Mouse (Mus musculus) embryonic stem cell, embryonic (primary cell): Measurements from ENCODE around the gene Casc4.

Experiments
- CTCF ChIA-PET, 4 experiments: fragments of 300-600 bp in 2 of 4; fragments of 350-600 bp in 2 of 4; sonication (Branson Sonifier 250); formaldehyde crosslinking; loops; one replicate each; lab custom pipeline; 2022; ENCODE audit warnings: inconsistent platforms in 2 of 4; lab: Charles Lee
- POLR2A ChIA-PET, 4 experiments: fragments of 300-600 bp in 2 of 4; fragments of 350-600 bp in 2 of 4; sonication (Branson Sonifier 250); formaldehyde crosslinking; loops; one replicate each; lab custom pipeline; 2022; ENCODE audit warnings: antibody characterized with exemption in 4 of 4, inconsistent platforms in 1 of 4; lab: Charles Lee

Casc4 gene

DNA sequence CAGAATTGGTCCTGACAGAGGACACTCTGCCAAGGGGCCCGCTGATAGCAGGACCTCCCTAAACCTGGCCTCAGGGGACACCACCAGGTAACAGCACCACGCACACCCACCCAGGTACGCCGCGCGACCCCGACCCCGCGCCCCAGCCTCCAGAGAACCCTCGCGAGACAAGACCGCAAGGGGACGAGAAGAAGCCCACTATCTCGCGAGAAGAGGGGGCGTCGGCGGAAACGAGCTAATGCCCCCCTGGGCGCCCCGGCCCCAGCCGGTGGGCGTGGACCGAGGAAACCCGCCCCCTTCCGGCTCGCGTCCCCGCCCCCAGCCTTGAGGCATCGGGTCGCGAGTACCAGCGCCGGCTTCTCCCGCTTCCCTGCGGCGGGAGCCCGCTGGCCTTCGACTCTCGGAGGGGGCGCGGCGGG, at the start of gene Casc4:
Gene Casc4 (plus strand): TSS at position 339 of the 419 bp plus-strand sequence.
- ChIA-PET CTCF (interaction anchor here in 2 of 4 experiments (0.5 to 1.2 kb wide), 3 partner anchors 33 to 647 kb away, joined by 3 to 4 read pairs (median 3); no protein-coding TSS in a partner anchor), POLR2A (interaction anchor here (0.6 to 4.2 kb wide), 68 partner anchors 8 to 726 kb away, joined by 3 to 32 read pairs (median 4); partner anchors contain the start of genes Frmd5 (in 3 of the 4), Ctdspl2 (in 2 of the 4), Mageb3 (in 2 of the 4) and Adal (in 1 of the 4))

DNA sequence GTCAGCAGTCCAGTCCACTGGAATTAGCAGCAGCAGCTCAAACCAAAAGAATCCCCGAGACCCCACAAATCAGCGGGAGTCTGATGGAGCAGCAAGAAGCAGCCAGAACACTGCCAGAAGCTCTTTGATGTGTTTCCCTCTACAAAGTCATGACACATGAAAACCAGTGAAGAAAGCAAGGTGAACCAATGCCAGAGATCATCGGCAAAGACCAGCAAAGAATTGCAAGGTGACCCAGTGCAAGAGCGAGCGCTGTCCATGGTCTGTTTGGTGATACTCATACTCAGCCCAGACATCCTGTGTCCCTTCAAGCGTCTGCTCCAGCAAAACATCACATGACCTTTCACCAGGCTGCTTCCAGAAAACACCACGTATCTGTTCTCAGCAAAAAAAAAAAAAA, 45.0 kb upstream of the Casc4 start:
- POLR2A ChIA-PET = no interaction called here
- CTCF ChIA-PET = no interaction called here

DNA sequence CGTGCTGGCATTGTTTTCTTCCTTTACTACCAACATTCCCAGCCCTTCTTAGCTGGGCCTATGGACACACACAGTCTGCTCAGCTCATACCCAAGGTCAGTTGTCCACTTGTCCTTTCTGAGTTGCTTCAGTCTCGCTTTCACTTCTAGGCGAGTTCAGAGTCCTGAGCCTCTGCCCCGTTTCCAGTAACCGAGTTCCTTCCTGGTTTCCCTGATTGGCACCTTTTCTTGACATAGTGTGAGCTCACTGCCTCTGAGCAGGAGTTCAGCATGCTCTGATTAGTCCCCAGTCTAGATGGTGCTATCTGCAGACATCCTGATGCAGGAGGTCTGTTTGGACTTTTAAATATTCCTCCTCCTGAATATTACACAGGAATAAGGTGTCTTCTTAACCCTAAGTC, 42.1 kb upstream of the Casc4 start:
- CTCF ChIA-PET = interaction anchor here in 1 of 4 experiments (0.5 kb wide), 1 partner anchor 352 kb away, joined by 6 read pairs; no protein-coding TSS in a partner anchor
- POLR2A ChIA-PET = interaction anchor here in 2 of 4 experiments (0.6 to 7.0 kb wide), 2 partner anchors 17 to 126 kb away, joined by 3 to 33 read pairs; partner anchors contain the start of gene Frmd5 (in 1 of the 2)

DNA sequence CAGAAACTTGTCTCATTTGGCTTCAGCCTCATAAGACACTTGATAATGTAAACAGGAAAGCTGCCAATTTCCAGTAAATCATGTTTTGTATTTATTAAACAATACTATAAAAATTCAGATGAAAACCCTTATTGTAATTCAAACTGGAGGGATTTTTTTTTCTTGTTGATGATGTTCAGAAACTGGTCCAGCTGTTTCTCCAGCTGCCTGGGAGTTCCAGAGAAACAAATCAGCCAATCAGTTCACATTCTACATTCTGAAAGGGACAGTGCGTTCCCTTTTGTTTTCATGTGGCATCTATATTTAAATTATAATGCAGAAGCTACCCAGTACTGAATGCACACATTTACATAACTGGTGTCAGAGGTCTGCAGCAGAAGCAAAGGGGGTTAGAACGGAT, 40.6 kb upstream of the Casc4 start:
- POLR2A ChIA-PET = interaction anchor here (0.6 to 7.0 kb wide), 13 partner anchors 19 to 468 kb away, joined by 3 to 33 read pairs (median 3); partner anchors contain the start of genes Frmd5 (in 2 of the 4), Casc4 (in 1 of the 4) and Spg11 (in 1 of the 4)
- CTCF ChIA-PET = interaction anchor here in 2 of 4 experiments (0.6 to 0.9 kb wide), 2 partner anchors 254 to 1210 kb away, joined by 3 to 4 read pairs; no protein-coding TSS in a partner anchor

DNA sequence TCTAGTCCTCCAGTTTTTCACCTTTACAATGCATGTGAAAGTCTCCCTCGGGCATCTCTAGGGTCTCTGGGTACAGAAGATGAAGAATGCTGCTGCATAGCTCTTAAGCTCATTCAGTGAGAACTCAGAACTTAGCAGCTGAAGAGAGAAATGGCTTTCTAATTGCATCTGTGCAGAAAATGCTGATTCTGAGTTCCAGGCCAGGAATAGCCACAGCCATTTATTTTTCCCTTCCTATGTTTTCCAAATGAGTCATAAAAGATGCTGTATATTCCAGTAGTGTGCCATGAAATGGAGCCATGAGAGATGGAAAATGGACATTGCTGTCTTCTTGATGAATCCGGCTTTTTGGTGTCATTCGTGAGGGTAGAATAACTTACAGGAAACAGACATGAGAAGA, 38.4 kb upstream of the Casc4 start:
- ChIA-PET POLR2A (interaction anchor here in 2 of 4 experiments (0.6 to 7.0 kb wide), 4 partner anchors 21 to 470 kb away, joined by 3 to 33 read pairs (median 4); partner anchors contain the start of gene Frmd5 (in 1 of the 2)), CTCF (no interaction called here)

DNA sequence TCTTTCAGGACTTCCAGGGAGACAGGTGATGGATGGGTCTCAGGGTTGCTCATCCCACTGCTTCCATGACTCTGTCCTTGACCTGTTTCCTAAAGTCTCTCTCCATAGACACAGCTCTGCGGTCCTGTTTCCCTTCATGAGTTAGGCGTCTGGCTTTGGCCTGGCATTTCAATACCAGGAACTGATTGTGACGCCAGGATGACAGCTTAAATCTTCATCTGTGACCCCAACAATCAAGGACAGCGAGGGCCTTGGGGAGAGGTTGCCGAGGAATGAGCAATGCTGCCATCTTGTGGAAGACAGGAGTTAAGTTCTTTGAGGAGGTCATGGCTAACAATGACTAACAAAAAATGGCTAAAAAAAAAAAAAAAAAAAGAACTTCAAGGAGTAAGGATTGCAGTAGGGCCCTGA, 34.3 kb upstream of the Casc4 start:
- ChIA-PET CTCF (interaction anchor here (0.6 to 2.1 kb wide), 9 partner anchors 9 to 856 kb away, joined by 3 to 8 read pairs (median 5); no protein-coding TSS in a partner anchor), POLR2A (interaction anchor here in 2 of 4 experiments (0.6 to 4.1 kb wide), 5 partner anchors 9 to 189 kb away, joined by 3 to 10 read pairs (median 6); partner anchors contain the start of gene Frmd5 (in 1 of the 2))

DNA sequence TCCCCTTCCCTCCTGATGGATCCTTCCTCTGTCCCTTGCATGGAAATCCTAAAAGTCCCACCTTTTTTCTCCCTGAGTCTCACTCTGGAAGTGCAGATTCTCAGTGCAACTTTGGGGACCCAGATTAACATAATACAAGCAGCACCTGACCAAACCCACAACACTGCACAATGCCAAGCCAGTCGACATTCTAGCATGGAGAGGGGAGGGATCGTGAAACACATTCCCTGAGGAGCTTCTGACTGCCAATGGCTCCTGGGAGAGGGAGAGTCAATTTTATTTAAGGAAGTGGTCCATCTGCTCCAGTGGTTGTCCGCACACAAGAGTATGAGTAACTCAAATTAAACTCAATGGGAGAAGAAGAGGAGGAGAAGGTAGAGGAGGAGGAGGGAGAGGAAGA, 31.8 kb upstream of the Casc4 start:
- ChIA-PET POLR2A (interaction anchor here (0.6 to 4.1 kb wide), 11 partner anchors 8 to 386 kb away, joined by 3 to 10 read pairs (median 4); partner anchors contain the start of genes Casc4 (in 2 of the 4), Frmd5 (in 2 of the 4) and Serf2 (in 1 of the 4)), CTCF (interaction anchor here in 1 of 4 experiments (1.5 kb wide), 1 partner anchor 263 kb away, joined by 7 read pairs; no protein-coding TSS in a partner anchor)

DNA sequence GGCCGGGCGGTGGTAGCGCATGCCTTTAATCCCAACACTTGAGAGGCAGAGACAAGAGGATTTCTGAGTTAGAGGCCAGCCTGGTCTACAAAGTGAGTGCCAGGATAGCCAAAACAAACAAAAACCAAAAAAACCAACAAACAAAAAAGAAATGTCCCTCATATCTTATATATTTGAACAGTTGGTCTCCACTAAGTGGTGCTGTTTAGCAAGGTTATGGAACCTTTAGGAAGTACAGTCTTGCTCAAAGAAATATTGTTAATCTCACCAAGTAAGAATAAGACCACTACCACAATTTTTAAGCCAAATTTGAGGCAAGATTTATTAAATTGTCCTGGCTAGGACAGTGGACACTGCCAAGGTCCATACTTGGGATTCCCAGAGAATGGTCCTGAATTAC, 25.3 kb upstream of the Casc4 start:
- ChIA-PET CTCF (no interaction called here), POLR2A (no interaction called here)

DNA sequence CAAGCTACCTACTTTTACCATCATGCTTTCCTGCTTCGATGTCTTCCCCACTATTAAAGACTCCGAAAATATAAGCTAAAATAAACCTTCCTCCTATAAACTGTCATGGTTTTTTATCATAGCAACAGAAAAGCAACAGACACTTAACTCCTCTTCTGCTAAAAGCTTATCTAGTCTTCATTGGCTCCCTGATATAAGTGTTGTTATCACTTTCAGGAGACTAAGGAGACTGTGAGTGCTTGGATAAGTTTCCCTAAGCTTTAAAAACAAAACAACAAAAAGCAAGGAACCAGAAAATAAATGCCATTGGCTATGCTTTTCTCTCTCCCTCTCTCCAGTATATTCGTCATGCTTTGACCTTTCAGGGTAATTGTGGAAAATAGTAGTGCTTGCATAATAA, 24.5 kb upstream of the Casc4 start:
- POLR2A ChIA-PET = interaction anchor here in 1 of 4 experiments (0.6 to 0.7 kb wide), 3 partner anchors 21 to 273 kb away, joined by 3 to 5 read pairs (median 3); no protein-coding TSS in a partner anchor
- CTCF ChIA-PET = no interaction called here

DNA sequence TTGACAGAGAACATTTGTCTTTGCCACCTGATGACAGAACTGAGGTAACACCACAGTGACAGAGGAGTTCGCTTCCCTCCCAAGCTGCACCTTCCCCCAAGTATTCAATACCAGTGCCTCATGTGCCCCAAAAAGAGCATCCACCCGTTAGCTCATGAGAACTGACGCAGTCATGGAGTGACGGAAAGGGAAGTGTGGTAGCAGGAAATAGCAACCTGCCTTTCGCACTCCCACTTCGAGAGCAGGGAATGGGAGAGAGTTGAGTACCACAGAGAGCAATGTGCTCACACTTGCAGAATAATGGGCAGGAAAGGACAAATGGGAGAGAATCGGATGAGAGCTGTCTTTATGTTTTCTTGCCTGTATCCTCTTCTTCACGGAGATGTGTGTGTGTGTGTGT, 20.7 kb upstream of the Casc4 start:
- CTCF ChIA-PET = interaction anchor here in 2 of 4 experiments (0.6 kb wide), 3 partner anchors 153 to 269 kb away, joined by 3 to 8 read pairs (median 3); no protein-coding TSS in a partner anchor
- POLR2A ChIA-PET = interaction anchor here in 3 of 4 experiments (0.6 to 1.5 kb wide), 5 partner anchors 11 to 397 kb away, joined by 3 to 5 read pairs (median 4); partner anchors contain the start of gene Casc4 (in 3 of the 3)

DNA sequence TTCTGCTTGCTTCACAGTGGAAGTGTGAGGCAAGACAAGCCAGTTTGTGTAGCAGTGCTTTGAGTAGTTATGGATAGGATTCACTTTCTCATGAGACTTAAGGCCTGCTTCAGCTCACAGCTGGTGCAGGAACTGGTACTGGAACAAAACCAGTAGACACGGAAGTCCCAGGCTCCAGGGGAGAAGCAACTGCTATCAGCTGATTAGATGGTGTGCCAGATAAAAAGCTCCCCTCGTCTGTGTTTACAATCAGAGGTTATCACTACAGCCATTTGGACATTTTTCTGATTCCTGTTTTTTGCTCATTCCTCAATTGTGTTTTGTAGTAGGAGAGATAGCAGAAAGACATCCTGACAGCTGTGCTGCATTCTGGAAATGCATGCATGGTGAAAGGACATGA, 14.7 kb upstream of the Casc4 start:
- ChIA-PET CTCF (no interaction called here), POLR2A (interaction anchor here in 2 of 4 experiments (0.7 to 1.2 kb wide), 2 partner anchors 14 to 15 kb away, joined by 3 read pairs; partner anchors contain the start of gene Casc4 (in 1 of the 2))

DNA sequence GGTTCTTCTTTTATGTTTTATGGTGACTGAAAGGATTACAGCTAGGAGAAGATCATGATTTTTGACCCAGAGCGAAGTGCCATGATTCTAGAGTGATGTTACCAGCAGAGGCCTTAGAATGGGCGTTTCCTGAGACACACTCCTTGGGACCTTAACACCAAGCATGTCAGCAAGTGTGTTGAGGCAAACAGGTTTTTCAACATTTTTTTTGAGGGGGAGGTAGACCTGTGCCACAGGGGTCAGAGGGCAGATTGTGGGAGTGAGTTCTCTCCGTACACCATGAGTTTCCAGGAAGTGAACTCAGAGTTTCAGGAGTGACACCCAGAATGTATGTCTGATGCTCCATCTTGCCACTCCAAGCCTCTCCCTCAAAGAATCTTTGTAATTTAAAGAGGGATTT, 12.8 kb upstream of the Casc4 start:
- ChIA-PET CTCF (no interaction called here), POLR2A (no interaction called here)

DNA sequence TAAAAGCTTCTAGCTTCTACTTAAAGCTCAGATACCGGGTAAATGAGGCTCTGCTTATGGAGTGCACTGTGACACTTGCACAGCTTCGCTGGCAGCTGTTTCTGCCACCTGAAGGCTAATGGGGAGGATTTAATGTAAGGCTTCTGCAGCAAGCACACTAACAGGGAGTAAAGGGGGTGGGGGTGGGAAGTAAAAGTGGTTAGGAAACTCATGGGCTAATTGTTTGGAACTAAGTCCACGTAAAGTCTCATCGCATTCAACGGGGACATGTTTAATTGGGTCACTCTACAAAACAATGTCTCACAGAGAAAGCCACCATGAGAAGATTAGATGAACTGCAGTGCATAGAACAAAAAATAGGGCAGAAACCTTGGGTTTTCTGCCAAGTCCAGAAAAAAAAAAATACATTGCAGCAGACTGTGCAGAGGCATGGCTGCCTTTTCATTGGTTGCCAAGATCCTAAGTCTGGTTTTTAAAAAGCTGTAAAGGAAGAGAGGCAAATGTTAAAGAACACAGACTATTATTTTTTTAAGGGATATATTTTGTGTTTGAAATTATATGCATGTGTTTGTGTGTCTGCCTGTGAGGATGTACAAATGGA, 7.3 kb upstream of the Casc4 start:
- ChIA-PET POLR2A (interaction anchor here in 3 of 4 experiments (0.6 to 2.0 kb wide), 10 partner anchors 9 to 407 kb away, joined by 3 to 8 read pairs (median 4); partner anchors contain the start of gene Eif3j1 (in 1 of the 3)), CTCF (interaction anchor here in 1 of 4 experiments (0.6 kb wide), 1 partner anchor 12 kb away, joined by 4 read pairs; no protein-coding TSS in a partner anchor)

DNA sequence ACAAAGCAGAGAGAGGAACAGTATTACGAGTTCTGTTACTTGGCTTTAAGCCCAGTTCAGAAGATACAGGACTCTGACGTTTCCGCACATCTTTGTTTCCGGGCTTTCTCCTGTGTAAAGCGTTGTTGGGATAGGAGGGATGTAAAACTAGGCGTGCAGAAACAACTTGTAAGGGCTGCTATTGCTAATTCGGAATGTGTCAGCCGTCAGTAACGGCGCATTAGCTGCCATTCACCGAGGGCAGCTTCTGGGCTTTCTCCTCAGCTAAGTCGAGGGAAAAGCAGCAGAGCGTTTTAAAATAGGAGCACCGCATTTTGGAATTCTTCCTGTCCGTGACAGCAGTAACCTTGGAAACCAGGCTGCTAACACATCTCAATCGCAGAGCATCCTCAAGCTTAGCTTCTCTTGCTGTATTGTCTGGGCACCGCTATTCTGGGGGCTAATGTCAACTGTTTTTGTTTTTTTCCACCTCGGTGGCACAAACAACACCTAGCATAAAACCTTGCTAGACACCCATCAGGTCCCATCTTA, 634 bp upstream of the Casc4 start:
- CTCF ChIA-PET = interaction anchor here in 2 of 4 experiments (0.5 kb wide), 2 partner anchors 232 to 646 kb away, joined by 3 to 4 read pairs; no protein-coding TSS in a partner anchor
- POLR2A ChIA-PET = interaction anchor here in 3 of 4 experiments (0.6 to 4.2 kb wide), 51 partner anchors 8 to 726 kb away, joined by 3 to 32 read pairs (median 5); partner anchors contain the start of genes Ctdspl2 (in 2 of the 3), Frmd5 (in 2 of the 3), Mageb3 (in 2 of the 3) and Adal (in 1 of the 3)

DNA sequence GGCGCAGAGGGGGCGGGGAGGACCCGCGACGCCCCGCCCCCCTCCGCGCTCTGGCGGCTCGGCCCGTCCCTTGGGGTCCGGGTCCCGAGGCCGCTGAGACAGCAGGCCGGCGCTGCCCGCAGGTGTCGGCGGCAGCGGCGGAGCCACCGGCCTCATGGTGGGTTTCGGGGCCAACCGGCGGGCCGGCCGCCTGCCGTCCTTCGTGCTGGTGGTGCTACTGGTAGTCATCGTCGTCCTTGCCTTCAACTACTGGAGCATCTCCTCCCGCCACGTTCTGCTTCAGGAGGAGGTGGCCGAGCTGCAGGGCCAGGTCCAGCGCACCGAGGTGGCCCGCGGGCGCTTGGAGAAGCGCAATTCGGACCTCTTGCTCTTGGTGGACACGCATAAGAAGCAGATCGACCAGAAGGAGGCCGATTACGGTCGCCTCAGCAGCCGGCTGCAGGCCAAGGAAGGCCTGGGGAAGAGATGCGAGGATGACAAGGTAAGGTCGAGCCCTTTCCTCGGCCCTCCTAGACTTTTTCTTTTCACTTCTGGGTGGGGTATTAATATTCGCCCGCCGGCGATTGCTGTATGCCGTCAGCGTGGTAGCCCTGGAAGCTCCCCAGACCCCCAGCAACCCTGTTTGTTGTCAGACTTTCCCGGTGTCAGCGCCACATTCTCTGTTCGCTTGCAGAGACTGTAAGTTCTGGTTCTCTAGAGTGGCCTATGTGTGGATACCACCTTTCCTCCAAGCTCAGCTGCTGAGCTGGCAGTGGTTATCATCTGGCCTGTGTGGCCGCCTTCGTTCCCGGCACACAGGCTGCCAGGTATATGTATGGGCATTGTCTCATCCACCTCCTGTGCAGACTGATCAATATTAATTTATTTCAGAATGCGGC, 520 bp downstream of the Casc4 start:
- POLR2A ChIA-PET = interaction anchor here (0.6 to 4.2 kb wide), 69 partner anchors 8 to 727 kb away, joined by 3 to 32 read pairs (median 4); partner anchors contain the start of genes Ctdspl2 (in 2 of the 4), Frmd5 (in 2 of the 4), Mageb3 (in 2 of the 4) and Adal (in 1 of the 4)
- CTCF ChIA-PET = interaction anchor here in 1 of 4 experiments (1.2 kb wide), 1 partner anchor 34 kb away, joined by 3 read pairs; no protein-coding TSS in a partner anchor

DNA sequence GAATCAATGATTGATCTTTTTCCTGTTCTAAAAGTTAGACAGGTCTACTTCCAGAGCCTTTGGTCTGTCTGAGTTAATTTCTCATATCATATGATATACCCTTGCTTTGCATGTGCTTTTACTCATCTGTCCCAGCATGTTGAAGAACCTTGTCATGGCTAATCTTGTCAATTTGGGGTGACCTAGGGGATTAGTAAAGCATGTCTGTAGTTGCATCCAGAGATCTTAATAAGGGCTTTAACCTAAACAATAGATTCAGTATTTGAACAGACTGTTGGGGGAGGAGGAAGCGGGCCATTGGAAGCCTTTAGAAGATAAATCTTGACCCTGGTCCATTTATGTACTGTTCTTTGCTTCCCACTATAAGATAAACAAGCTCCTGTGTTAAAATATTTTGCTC, 12.7 kb downstream of the Casc4 start:
- CTCF ChIA-PET = no interaction called here
- POLR2A ChIA-PET = interaction anchor here in 1 of 4 experiments (1.1 kb wide), 1 partner anchor 12 kb away, joined by 3 read pairs; the partner anchor contains the start of gene Casc4

DNA sequence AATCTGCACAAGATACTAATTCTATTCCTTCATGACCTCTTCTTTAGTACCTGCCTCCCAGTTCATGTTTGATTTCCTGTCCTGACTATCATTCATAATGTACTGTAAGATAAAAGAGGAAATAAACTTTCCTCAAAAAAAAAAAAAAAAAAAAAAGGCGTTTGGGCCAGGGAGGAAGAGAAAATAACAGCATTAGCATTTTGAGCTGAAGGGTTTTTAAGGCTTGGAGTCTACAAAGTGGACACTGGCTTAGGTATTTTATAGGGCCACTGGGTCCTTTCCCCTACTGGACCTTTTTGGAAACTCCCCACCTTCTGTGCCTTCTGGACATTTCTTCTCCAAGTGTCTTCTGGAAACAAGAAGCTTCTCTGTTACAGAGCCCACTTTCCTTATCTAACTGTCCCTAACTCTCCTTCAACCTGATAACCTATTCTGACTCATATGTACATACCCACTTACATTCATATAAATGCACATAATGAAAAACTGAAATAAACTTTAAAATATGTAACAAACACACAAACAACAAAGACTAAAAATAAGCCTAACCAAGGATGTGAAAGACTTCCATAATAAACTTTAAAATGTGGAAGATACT, 18.8 kb downstream of the Casc4 start:
- CTCF ChIA-PET = interaction anchor here in 1 of 4 experiments (1.2 kb wide), 1 partner anchor 79 kb away, joined by 4 read pairs; the partner anchor contains the start of gene Frmd5

More for the DNA sequence above, 18.8 kb downstream of the Casc4 start:
- POLR2A ChIA-PET = interaction anchor here in 1 of 4 experiments (0.6 to 0.8 kb wide), 2 partner anchors 11 to 191 kb away, joined by 3 read pairs; no protein-coding TSS in a partner anchor
